Mouse (Mus musculus) gastrocnemius, postnatal 25 days (tissue): ENCODE data around the gene Hyou1. TPM values are rescaled to one million over a fixed set of nuclear protein-coding genes. Genes with fewer than 3 reads are reported as not detected.

ENCODE experiments used
- microRNA-seq, 2 experiments: library from miRNA; unstranded; fragments of <30 nt; microRNA quantifications; one replicate each; pipeline ENCODE4 v1.2.0; 2021; ENCODE audit warnings: borderline replicate concordance in 2 of 2
- total RNA-seq, 2 experiments: library from RNA; stranded (reverse); gene quantifications; 1 replicate in 1 of 2; 2 replicates in 1 of 2; pipeline ENCODE4 v1.2.3; 2021

Hyou1 gene
- total RNA-seq, 2 experiments from 2014 or later = 28.0 to 31.3 TPM

Small RNAs within 50 kb of the gene (microRNA-seq; reads per million reads assigned to microRNA genes)
- gene Gm44335 (0 reads per million in 2 experiments), gene Mir7085 (0 to 0.79 reads per million in 2 experiments)

Other genes starting within 250 kb of the Hyou1 start
- 10 to 100 TPM; 31.2 to 32.4 TPM for gene Mcam, start 245.0 kb upstream of the Hyou1 start, total RNA-seq
- 1 to 10 TPM; 9.2 to 9.4 TPM for gene Cbl, start 145.4 kb upstream of the Hyou1 start, total RNA-seq
- gene Ccdc153, start 138.8 kb upstream of the Hyou1 start, total RNA-seq = not detected
- gene Pdzd3, start 128.0 kb upstream of the Hyou1 start, total RNA-seq = under 1 TPM; 0.99 to 1.00 TPM
- 10 to 100 TPM; 18.6 to 21.1 TPM for gene Nlrx1, start 110.9 kb upstream of the Hyou1 start, total RNA-seq
- under 1 TPM; 0.15 to 0.62 TPM for gene Abcg4, start 90.9 kb upstream of the Hyou1 start, total RNA-seq
- gene Hinfp, start 73.8 kb upstream of the Hyou1 start, total RNA-seq = 1 to 10 TPM; 5.6 to 6.0 TPM
- 10 to 100 TPM; 12.0 to 12.2 TPM for gene C2cd2l, start 59.2 kb upstream of the Hyou1 start, total RNA-seq
- gene Dpagt1, start 53.5 kb upstream of the Hyou1 start, total RNA-seq = 10 to 100 TPM; 11.0 to 11.2 TPM
- gene H2afx, start 44.8 kb upstream of the Hyou1 start, total RNA-seq = 10 to 100 TPM; 10.8 to 12.8 TPM
- 10 to 100 TPM; 20.3 to 24.3 TPM for gene Hmbs, start 35.3 kb upstream of the Hyou1 start, total RNA-seq
- 10 to 100 TPM; 13.5 to 14.5 TPM for gene Vps11, start 17.8 kb upstream of the Hyou1 start, total RNA-seq
- gene Slc37a4, start 17.4 kb downstream of the Hyou1 start, total RNA-seq = 100 to 1,000 TPM; 117 to 142 TPM
- gene Rps25, start 27.6 kb downstream of the Hyou1 start, total RNA-seq = 100 to 1,000 TPM; 631 to 665 TPM
- gene Trappc4, start 28.1 kb downstream of the Hyou1 start, total RNA-seq = 10 to 100 TPM; 13.8 to 17.5 TPM
- 1 to 10 TPM; 3.9 to 5.8 TPM for gene Ccdc84, start 39.1 kb downstream of the Hyou1 start, total RNA-seq
- not detected for gene Foxr1, start 61.6 kb downstream of the Hyou1 start, total RNA-seq
- under 1 TPM; 0.32 to 0.43 TPM for gene Upk2, start 75.5 kb downstream of the Hyou1 start, total RNA-seq
- gene Bcl9l, start 103.3 kb downstream of the Hyou1 start, total RNA-seq = 10 to 100 TPM; 33.6 to 40.7 TPM
- not detected for gene Cxcr5, start 182.4 kb downstream of the Hyou1 start, total RNA-seq
- 10 to 100 TPM; 55.1 to 59.4 TPM for gene Ddx6, start 225.4 kb downstream of the Hyou1 start, total RNA-seq